Mouse (Mus musculus) testis, adult 2 months (tissue): ENCODE measurements around the gene Zfp536.

Experiments
- CTCF ChIP-seq: fragments of 200-500 bp; IDR thresholded peaks from 2 replicates; pipeline ENCODE4 v1.5.1; 2012; ENCODE audit warnings: low read depth, mild to moderate bottlenecking, inconsistent platforms, low read length, moderate library complexity; ENCODE audit not compliant: control insufficient read depth, insufficient read depth, insufficient replicate concordance
- POLR2A ChIP-seq: fragments of 200-500 bp; IDR thresholded peaks from 2 replicates; pipeline ENCODE4 v1.6.1; 2012; ENCODE audit warnings: low read depth, mild to moderate bottlenecking, inconsistent platforms, low read length, moderate library complexity; ENCODE audit not compliant: control insufficient read depth

DNA sequence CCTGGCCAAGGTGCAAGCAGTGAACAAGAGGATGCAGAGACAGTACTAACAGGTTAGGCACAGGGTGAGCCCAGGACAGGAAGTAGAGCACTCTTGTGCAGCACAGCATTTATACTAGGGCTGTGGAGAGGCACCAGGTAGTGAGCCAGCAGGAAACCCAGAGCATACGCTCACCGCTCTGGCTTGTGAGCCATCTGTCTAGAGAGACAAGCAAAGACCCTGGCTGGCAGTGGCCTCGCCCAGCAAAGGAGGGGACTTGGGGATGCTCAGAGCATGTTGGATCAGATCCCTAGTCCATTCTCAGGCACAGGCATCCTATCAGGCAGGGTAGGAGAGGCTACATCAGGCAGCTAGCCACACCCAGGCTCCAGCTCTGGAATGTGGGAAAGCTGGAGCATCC, 88.2 kb downstream of the Zfp536 start:
- no peak for TF ChIP-seq POLR2A
- TF ChIP-seq CTCF = no peak
